Mouse (Mus musculus) ovary, postnatal 36 days (tissue): ENCODE data around the gene Arpp21.
"Not testable (repeated sequence)": the region's sequence is repeated elsewhere in the genome, so short reads cannot be mapped to it uniquely, and the experiment has no call there.

Experiments
- DNase-seq: peaks from one replicate; pipeline ENCODE4 v3.0.0; 2022; ENCODE audit warnings: low spot score, mixed read lengths

Arpp21 gene

DNA sequence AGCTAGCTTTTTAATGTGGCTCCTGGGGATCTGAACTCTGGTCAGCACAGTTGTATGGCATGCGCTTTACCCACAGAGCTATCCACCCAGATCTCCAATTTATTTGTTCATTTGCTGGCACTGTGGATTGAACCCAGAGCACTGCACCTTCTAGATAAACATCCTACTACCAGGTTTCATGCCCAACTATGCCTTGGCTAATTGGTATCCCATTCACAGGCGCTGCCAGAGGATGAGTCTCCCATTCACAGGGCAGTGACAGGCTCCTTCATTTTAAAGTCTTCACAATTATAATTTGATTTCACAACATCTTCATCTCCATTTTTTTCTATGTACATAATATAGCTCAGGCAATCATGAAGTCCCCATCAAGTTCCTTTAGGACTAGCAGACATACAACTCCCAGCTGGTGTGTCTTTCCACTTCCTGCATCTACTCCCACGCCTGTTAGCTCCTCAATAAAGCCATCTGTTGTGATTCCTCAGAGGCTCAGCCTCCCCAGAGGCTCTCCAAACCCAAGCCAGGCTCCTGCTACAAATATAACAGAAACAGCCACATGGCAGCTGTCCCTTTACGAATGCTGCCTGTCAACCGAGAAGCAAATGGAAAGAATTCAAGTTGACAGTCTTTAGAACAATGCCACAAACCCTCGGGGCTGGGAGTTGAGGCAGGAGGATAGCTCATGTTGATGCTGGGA is 133.4 kb downstream of the Arpp21 start:
- no peak for DNase-seq

GRCm38 (mm10) chr9:112100841-112101595 is 134.7 kb downstream of the Arpp21 start:
- no peak for DNase-seq

DNA sequence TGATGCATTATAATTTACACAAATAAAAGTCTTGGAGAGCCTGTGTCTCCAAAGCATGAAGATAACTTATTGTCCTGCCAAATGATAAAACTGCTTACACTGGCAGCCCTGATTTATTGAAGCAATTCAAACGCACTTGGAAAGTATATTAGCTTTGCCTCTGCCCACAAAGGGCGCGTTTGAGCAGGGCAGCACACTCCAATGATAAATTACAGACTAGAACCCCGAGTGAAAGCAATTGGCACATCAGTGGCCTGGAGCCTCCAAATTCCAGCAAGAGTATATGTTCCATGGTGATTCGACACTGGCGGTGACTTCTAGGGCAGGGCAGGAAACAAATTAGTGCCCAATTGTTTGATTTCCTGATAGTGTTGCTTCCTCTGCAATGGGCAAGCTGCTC is 137.5 kb downstream of the Arpp21 start:
- no peak for DNase-seq

- no peak for DNase-seq
Observed at GRCm38 (mm10) chr9:112095708-112096107, 140.0 kb downstream of the Arpp21 start.

GRCm38 (mm10) chr9:112095198-112095597 is 140.5 kb downstream of the Arpp21 start:
- DNase-seq = no peak

DNA sequence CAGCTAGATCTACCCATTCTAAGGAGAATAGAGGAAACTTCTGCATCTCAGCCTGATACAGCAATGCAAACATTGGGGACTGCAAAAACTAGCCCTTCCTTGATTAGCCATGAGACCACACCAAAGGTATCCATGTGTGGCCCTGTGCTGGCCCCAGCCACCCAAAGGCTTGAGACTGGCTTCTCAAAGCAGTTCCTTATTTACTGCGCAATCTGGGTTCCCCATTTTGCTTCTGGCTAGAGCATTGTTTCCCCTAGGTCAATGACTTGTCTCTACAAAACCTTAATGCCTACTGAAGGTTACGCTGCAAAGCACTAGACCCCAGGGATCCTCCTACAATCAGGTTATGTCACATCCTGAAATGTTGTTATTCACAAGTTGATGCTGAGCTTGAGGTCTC is 156.8 kb downstream of the Arpp21 start:
- no peak for DNase-seq

DNA sequence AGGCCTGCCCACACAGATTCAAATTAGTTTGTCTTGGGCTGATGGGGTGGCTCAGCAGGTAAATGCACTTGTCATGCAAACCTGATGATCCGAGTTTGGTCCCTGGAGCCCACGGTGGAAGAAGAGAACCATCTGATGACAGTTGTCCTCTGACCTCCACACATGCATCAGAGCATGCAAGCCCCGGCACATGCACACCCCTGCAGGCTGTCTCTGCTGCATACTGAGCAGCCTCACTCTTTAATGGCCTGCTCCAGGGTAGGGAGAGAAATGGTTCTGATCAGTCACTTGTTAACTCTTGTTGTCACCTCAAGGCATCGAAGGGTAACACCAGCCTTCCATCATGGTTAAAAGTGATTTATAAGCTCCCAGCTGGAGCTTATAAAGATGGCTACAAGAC is 157.3 kb downstream of the Arpp21 start:
- DNase-seq = no peak

GRCm38 (mm10) chr9:112075273-112075672 is 160.5 kb downstream of the Arpp21 start:
- no peak for DNase-seq

DNA sequence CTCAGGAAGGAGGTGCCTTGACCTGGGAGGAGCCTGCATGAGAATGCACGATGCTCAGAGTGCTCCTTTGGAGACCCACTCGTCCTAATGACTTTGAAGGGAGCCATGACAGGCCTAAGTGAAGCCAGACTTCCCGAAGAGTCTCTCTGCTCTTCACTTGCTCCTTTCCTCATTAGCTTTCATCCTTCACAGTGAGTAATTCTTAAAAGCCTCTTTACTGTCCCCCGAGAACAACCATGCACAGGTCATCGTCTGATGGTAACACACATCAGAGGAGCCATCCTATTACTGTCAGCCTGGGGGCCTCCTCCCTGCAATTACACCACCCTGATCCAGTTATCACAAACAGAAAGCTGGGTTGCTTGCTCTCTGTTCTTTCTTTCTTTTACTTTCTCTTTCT is 160.9 kb downstream of the Arpp21 start:
- no peak for DNase-seq

DNA sequence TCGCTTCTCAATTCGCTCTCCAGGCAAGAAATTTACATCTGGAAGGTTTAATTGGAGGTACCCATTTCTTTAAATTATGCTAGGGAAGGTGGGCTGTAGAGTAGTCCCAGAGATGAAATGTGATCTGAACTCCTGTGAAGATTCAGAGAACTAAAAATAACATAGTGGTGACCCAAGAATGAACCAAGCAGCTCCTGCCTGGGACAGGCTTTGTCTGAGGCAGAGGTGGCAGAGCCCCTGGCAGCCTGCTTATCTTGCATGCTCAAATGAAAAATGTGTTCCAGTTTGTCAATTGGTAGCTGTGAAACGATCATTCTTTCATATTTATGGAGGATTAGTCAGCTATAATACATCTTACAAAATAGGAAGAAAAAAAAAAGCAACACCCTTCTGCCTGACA is 164.4 kb downstream of the Arpp21 start:
- no peak for DNase-seq

- DNase-seq = peak; percentile 5
Observed at GRCm38 (mm10) chr9:112070961-112071360, 164.8 kb downstream of the Arpp21 start.

DNA sequence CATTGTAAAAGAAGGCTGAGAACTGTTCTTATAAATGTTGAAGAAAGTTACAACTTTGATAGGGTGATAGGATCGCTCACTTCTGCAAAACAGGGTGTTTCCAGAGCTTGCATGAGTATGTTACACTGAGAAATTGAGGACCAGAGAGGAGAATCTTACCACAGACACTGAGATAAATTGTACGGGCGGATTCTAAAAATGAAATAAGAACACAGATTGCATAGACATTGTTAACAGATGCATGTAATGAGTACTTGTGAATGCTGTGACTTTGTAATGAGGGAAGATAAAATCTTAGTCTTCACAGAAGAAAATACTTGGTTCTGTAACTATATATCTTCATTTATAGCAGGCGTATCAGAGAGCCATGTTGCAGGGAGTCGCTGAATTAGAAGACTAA is 167.5 kb downstream of the Arpp21 start:
- DNase-seq = no peak

GRCm38 (mm10) chr9:112060696-112061425 is 174.9 kb downstream of the Arpp21 start:
- DNase-seq = no peak

- DNase-seq = no peak
Observed at GRCm38 (mm10) chr9:112054807-112055381, 180.8 kb downstream of the Arpp21 start.

- DNase-seq = no peak
Observed at GRCm38 (mm10) chr9:112047903-112048467, 187.8 kb downstream of the Arpp21 start.

DNA sequence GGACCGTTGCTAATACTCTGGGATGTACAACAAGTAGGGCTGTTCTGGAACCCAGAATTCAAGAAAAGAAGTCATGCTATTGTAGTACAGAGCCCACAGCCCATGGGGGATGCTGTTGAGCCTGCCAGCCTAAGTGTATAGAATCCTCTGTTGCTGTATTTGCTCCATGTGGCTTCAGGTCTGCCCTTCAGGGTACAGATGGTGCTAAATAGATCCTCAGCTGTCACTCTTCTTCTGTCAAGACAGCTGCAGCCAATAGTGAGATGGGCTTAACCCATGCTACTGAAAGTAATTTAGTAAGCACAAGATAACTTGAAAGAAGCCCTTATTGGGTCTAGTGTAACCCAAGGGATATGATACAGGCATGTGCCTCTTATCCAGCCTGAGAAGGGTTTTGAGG is 195.2 kb downstream of the Arpp21 start:
- DNase-seq = no peak

DNA sequence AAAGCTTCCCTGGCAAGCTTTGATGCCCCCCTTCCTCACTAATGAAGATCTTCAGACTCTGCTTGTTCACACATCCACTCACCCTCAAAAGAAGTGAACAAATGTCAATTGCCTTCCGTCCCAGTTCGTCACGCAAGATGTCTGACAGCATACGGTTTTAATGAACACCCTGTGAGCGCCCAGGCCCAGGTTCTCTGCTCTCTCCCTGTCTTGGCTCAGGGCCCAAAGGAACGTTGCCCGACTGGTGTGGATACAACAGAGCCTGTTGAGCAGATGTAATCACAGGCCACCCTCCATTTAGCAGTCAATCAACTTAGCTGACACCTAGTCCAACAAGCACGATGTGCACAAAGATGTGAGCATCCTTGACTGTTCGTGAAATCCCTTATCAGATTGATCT is 198.0 kb downstream of the Arpp21 start:
- DNase-seq = no peak

DNA sequence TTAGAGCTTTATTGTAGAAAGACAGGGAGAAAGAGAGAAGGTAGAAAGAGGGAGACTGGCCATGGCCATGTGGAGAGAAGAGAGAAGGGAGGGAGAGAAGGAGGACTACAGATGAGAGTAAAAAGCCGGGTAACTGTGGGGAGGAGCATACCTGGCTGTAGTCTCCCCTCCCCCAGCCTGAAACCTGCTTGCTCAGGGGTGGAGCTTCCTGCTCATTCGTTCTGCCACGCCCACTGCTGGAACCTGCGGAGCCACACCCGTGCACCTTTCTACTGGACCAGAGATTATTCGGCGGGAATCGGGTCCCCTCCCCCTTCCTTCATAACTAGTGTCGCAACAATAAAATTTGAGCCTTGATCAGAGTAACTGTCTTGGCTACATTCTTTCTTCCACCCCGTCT is 201.9 kb downstream of the Arpp21 start:
- not testable (repeated sequence) for DNase-seq

DNA sequence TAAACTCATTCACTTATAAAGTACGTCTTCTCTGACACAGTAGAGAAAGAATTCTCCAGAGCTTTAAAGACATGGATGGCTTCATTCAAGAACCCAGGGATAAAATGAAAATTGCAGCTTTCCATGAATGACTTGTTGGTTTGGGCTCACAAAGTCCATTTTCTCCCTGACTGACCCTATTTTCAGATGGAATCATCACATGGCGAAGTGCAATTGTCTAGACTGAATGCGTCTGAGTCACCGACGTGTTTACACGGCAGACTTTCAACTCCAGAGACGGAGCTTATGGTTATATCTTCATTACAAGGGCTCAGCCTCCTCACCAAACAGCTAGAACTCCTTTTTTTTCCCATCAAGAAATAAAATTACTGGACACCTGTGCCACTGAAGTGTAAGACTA is 203.6 kb downstream of the Arpp21 start:
- DNase-seq = no peak

DNA sequence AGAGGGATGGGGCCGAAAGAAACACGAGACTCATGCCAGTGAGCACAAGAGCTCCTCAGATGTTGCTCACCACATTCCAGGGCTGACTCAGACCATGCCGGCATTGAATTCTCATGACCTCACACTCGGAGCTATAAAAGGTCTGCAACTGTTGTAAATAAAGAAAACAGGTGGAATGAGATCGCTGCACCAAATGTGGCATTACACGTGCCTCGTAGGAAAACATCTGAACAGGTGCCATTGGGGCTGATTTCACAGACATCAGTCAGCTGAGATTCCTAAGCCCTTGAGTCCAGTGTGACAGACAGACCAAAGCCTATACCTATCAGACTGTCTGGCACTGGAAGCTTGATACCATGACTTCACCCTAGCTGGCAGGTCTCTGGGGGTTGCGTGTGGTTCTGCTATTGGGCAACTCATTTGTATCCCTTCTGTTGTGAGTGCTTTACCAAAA is 212.1 kb downstream of the Arpp21 start:
- DNase-seq = no peak

GRCm38 (mm10) chr9:112023111-112023510 is 212.6 kb downstream of the Arpp21 start:
- DNase-seq = no peak
